Mouse (Mus musculus) midbrain, embryonic 14.5 days (tissue): ENCODE measurements at regions not wholly inside any gene's neighbourhood (a gene's known extent, or its start where the extent isn't known, plus 50 kb on each side); places are given as distances from the start of the nearest gene placed in this dataset.
"Not testable (repeated sequence)": the region's sequence is repeated elsewhere in the genome, so short reads cannot be mapped to it uniquely, and the experiment has no call there.

Source experiments
- ATAC-seq: fragments of 200-750 bp; cut with Nextera tagmentation; 2 replicates; pipeline ENCODE4 v1.8.0; 2017; ENCODE audit warnings: moderate number of reproducible peaks, moderate library complexity; ENCODE audit not compliant: low FRiP score, low TSS enrichment
- DNase-seq: peaks from one replicate; pipeline ENCODE4 v3.0.0-alpha.2; 2015
- H3K27ac ChIP-seq: fragments of 300-500 bp; sonication (generic); replicated peaks from 2 replicates; pipeline ENCODE4 v1.5.1; 2014; ENCODE audit warnings: mild to moderate bottlenecking, low read depth, low read length, moderate library complexity
- H3K27me3 ChIP-seq: fragments of 300-500 bp; sonication (generic); 2 replicates; pipeline ENCODE4 v1.6.1; 2014; ENCODE audit warnings: low read length, control low read depth, mixed read lengths; ENCODE audit not compliant: control insufficient read depth, insufficient read depth
- H3K36me3 ChIP-seq: fragments of 300-500 bp; sonication (generic); 2 replicates; pipeline ENCODE4 v1.6.1; 2014; ENCODE audit warnings: low read length, control low read depth; ENCODE audit not compliant: control insufficient read depth, insufficient read depth
- H3K4me1 ChIP-seq: fragments of 300-500 bp; sonication (generic); 2 replicates; pipeline ENCODE4 v1.6.1; 2014; ENCODE audit warnings: mild to moderate bottlenecking, antibody characterized with exemption, low read length, control low read depth; ENCODE audit not compliant: control insufficient read depth, insufficient read depth
- H3K4me2 ChIP-seq: fragments of 300-500 bp; sonication (generic); 2 replicates; pipeline ENCODE4 v1.6.1; 2014; ENCODE audit warnings: mild to moderate bottlenecking, low read length, moderate library complexity
- H3K4me3 ChIP-seq: fragments of 300-500 bp; sonication (generic); replicated peaks from 2 replicates; pipeline ENCODE4 v1.5.1; 2014; ENCODE audit warnings: low read depth, low read length
- H3K9ac ChIP-seq: fragments of 300-500 bp; sonication (generic); replicated peaks from 2 replicates; pipeline ENCODE4 v1.6.1; 2014; ENCODE audit warnings: mild to moderate bottlenecking, low read length, moderate library complexity
- H3K9me3 ChIP-seq: fragments of 300-500 bp; sonication (generic); 2 replicates; pipeline ENCODE4 v1.6.1; 2016; ENCODE audit warnings: low read length, control low read depth, mixed read lengths; ENCODE audit not compliant: control insufficient read depth
- WGBS: fragments of 180-500 bp; shearing (Covaris S2); extraction: QIAGEN DNeasy Blood & Tissue Kit; methylation state at CpG from one replicate; pipeline ENCODE4 v1.1.7; 2014; 5-methylcytosine and 5-hydroxymethylcytosine counted together

- H3K9me3 ChIP-seq = no peaks in the 10 kb centered on the region
- ATAC-seq = no peak
- no peak overlapping the region for H3K9ac ChIP-seq
- 93% methylated on average over 4 of the region's 4 CpGs for WGBS
- H3K27ac ChIP-seq = no peak overlapping the region
- H3K4me1 ChIP-seq = no peaks in the 10 kb centered on the region
- H3K27me3 ChIP-seq = no peaks in the 10 kb centered on the region
- DNase-seq = no peak
- H3K36me3 ChIP-seq = no peaks in the 10 kb centered on the region
- H3K4me2 ChIP-seq = no peak overlapping the region
- no peak overlapping the region for H3K4me3 ChIP-seq
Observed at GRCm38 (mm10) chr1:176534417-176534816, 259.3 kb upstream of the Pld5 start.

- ATAC-seq (no peak), DNase-seq (no peak)
- H3K9me3 ChIP-seq = no peaks in the 10 kb centered on the region
- H3K4me2 ChIP-seq = no peak overlapping the region
- no peak overlapping the region for H3K27ac ChIP-seq
- WGBS = 78% methylated on average over 2 of the region's 2 CpGs
- H3K9ac ChIP-seq = no peak overlapping the region
- no peak overlapping the region for H3K4me3 ChIP-seq
- H3K27me3 ChIP-seq = no peaks in the 10 kb centered on the region
- H3K36me3 ChIP-seq = no peaks in the 10 kb centered on the region
- H3K4me1 ChIP-seq = no peaks in the 10 kb centered on the region
Observed at GRCm38 (mm10) chr1:176529037-176529436, 253.9 kb upstream of the Pld5 start.

- H3K4me1 ChIP-seq = no peaks in the 10 kb centered on the region
- no peak overlapping the region for H3K27ac ChIP-seq
- 74% methylated on average over 3 of the region's 3 CpGs for WGBS
- H3K9me3 ChIP-seq = no peaks in the 10 kb centered on the region
- no peak overlapping the region for H3K4me3 ChIP-seq
- no peak overlapping the region for H3K4me2 ChIP-seq
- DNase-seq (no peak), ATAC-seq (no peak; the same call in 1 of the 2 replicates)
- H3K27me3 ChIP-seq = no peaks in the 10 kb centered on the region
- H3K36me3 ChIP-seq = no peaks in the 10 kb centered on the region
- H3K9ac ChIP-seq = no peak overlapping the region
Observed at GRCm38 (mm10) chr1:176511467-176511866, 236.4 kb upstream of the Pld5 start.

GRCm38 (mm10) chr1:176505441-176505840, 230.3 kb upstream of the Pld5 start:
- Histone ChIP-seq H3K4me1 (no peaks in the 10 kb centered on the region), H3K27me3 (no peaks in the 10 kb centered on the region), H3K9ac (no peak overlapping the region), H3K4me3 (no peak overlapping the region), H3K9me3 (no peaks in the 10 kb centered on the region), H3K4me2 (no peak overlapping the region), H3K36me3 (no peaks in the 10 kb centered on the region), H3K27ac (no peak overlapping the region)
- DNase-seq (no peak), ATAC-seq (no peak)
- 89% methylated on average over 3 of the region's 3 CpGs for WGBS

GRCm38 (mm10) chr1:176504731-176505130, 229.6 kb upstream of the Pld5 start:
- not testable (repeated sequence) for ATAC-seq, H3K4me3 ChIP-seq, H3K27me3 ChIP-seq, H3K9ac ChIP-seq, H3K4me2 ChIP-seq, H3K36me3 ChIP-seq, H3K27ac ChIP-seq, H3K9me3 ChIP-seq, DNase-seq, H3K4me1 ChIP-seq
- whole genome bisulfite sequencing = 81% methylated on average over 6 of the region's 6 CpGs

GRCm38 (mm10) chr1:176499010-176499650, 224.0 kb upstream of the Pld5 start:
- 93% methylated on average over 6 of the region's 6 CpGs for WGBS
- H3K9me3 ChIP-seq = no peaks in the 10 kb centered on the region

GRCm38 (mm10) chr1:176468560-176468959, 193.4 kb upstream of the Pld5 start:
- 87% methylated on average over 1 of the region's 1 CpGs for whole genome bisulfite sequencing
- ATAC-seq (no peak), DNase-seq (no peak)
- no peak overlapping the region for H3K4me2 ChIP-seq
- no peak overlapping the region for H3K27ac ChIP-seq
- H3K36me3 ChIP-seq = no peaks in the 10 kb centered on the region
- no peak overlapping the region for H3K4me3 ChIP-seq
- H3K9ac ChIP-seq = no peak overlapping the region
- H3K27me3 ChIP-seq = no peaks in the 10 kb centered on the region
- H3K4me1 ChIP-seq = no peaks in the 10 kb centered on the region
- no peaks in the 10 kb centered on the region for H3K9me3 ChIP-seq

More at GRCm38 (mm10) chr1:176499010-176499650, 224.0 kb upstream of the Pld5 start:
- Histone ChIP-seq H3K27me3 (no peaks in the 10 kb centered on the region), H3K9ac (no peak overlapping the region), H3K36me3 (no peaks in the 10 kb centered on the region), H3K27ac (no peak overlapping the region), H3K4me3 (no peak overlapping the region), H3K4me1 (no peaks in the 10 kb centered on the region), H3K4me2 (no peak overlapping the region)
- no peak for ATAC-seq
- no peak for DNase-seq

- Histone ChIP-seq H3K27me3 (no peaks in the 10 kb centered on the region), H3K9me3 (no peaks in the 10 kb centered on the region), H3K4me3 (no peak overlapping the region), H3K4me2 (no peak overlapping the region), H3K36me3 (no peaks in the 10 kb centered on the region), H3K4me1 (no peaks in the 10 kb centered on the region), H3K27ac (no peak overlapping the region), H3K9ac (no peak overlapping the region)
- ATAC-seq (no peak), DNase-seq (no peak)
- 91% methylated on average over 5 of the region's 5 CpGs for WGBS
Observed at GRCm38 (mm10) chr1:176462125-176462524, 187.0 kb upstream of the Pld5 start.

- no peak overlapping the region for H3K4me3 ChIP-seq
Observed at GRCm38 (mm10) chr1:176446735-176447134, 171.6 kb upstream of the Pld5 start.

More at GRCm38 (mm10) chr1:176446735-176447134, 171.6 kb upstream of the Pld5 start:
- ATAC-seq = no peak
- Histone ChIP-seq H3K4me1 (no peaks in the 10 kb centered on the region), H3K27ac (no peak overlapping the region), H3K4me2 (no peak overlapping the region), H3K36me3 (no peaks in the 10 kb centered on the region), H3K9me3 (no peaks in the 10 kb centered on the region), H3K9ac (no peak overlapping the region), H3K27me3 (no peaks in the 10 kb centered on the region)
- no peak for DNase-seq
- 79% methylated on average over 4 of the region's 4 CpGs for WGBS
